Mouse (Mus musculus) embryonic fibroblast, embryonic 13.5 days (primary cell): Measurements from ENCODE around the gene Osbpl10.

ENCODE experiments used
- CTCF ChIP-seq: IDR thresholded peaks from 2 replicates; pipeline ENCODE4 v1.5.1; 2011; ENCODE audit warnings: mild to moderate bottlenecking, control low read depth, low read length, moderate library complexity, borderline replicate concordance; ENCODE audit not compliant: insufficient read depth
- POLR2A ChIP-seq: IDR thresholded peaks from 2 replicates; pipeline ENCODE4 v1.6.1; 2011; ENCODE audit warnings: low read depth, mild to moderate bottlenecking, control low read depth, low read length, moderate library complexity

GRCm38 (mm10) chr9:115271556-115271955 is 293.2 kb downstream of the Osbpl10 start:
- TF ChIP-seq POLR2A (no peak), CTCF (no peak)
